ENCODE assay signal across 16 mouse cellular contexts in the genomic region with DNA sequence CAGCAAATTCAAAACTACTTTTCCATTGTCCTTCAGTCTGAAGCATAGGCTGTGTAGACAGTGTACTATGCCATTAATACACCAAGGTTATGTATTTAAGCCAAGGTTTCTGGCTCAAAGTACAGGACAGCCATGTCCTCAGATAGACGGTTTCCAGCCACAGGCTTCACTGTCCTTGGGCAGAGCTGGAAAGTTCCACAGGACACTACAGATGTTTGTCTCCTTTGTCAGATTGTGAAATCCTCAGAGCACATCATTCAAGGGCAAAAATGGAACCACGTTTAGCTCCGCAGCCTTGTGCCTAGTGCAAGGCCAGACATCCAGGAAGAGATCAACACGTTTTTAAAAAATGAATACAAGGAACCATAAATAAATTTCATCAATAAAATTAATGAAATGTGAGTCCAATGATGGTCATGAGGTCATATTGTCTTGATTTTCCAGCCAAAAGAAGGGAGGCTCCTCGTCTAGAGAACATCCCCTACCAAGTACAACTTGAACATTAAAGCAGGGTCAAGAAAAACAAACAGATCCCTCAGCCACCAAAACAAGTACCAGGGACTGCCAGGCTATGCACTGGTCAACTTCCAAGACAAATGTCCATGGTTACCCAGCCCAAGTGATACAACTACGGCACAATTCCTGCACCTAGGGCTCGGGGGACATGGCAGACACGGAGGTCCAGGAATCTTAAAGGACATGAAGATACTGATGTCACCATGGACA.
DNase-seq lines count a peak whose midpoint lies in the region; ATAC-seq lines count a peak whose summit lies in the region.
"Had no signal": no experiment of that assay in that cellular context is flagged by ENCODE, and none has a peak within 500 bp of the region (broad histone marks: within the 10 kb centered on the region; RNA-seq: fewer than 3 reads in every experiment).

No protein-coding gene starts in this region.

- WGBS in heart, embryonic 13.5 days: 76% methylated on average over 8 of the region's 8 CpGs
- WGBS in lung, embryonic 15.5 days: 58% methylated on average over 8 of the region's 8 CpGs

- 0 out of 2 replicates have a peak, but pooled peaks cover 1% of the 10 kb centered on the region for H3K36me3 ChIP-seq in heart, embryonic 13.5 days
- no peaks in the 10 kb centered on the region for H3K36me3 ChIP-seq in lung, embryonic 15.5 days
- H3K36me3 ChIP-seq: embryonic facial prominence, embryonic 15.5 days; hindbrain, embryonic 10.5 days; liver, embryonic 15.5 days; midbrain, embryonic 12.5 days had no signal

- intact Hi-C loops in heart, postnatal 36 days (cut with DNase I): no loop called here

- no peak for ATAC-seq in heart, embryonic 13.5 days (ENCODE audit: extremely low read depth, insufficient number of reproducible peaks, low FRiP score, low TSS enrichment)
- ATAC-seq in lung, embryonic 15.5 days (ENCODE audit: borderline replicate concordance, extremely low read depth, low FRiP score, low TSS enrichment): peak; percentile 21; the same call in 1 of the 2 replicates
- ATAC-seq: forebrain, embryonic 13.5 days had no signal

- H3K27me3 ChIP-seq in heart, embryonic 13.5 days (replicated peaks): no peaks in the 10 kb centered on the region
- no peaks in the 10 kb centered on the region for H3K27me3 ChIP-seq in lung, embryonic 15.5 days
- H3K27me3 ChIP-seq: embryonic facial prominence, embryonic 15.5 days; liver, embryonic 15.5 days; midbrain, embryonic 12.5 days had no signal

- H3K27ac ChIP-seq in heart, embryonic 13.5 days (replicated peaks): 0 out of 2 replicates have a peak overlapping the region, but pooled peaks have one; percentile 20
- H3K27ac ChIP-seq in lung, embryonic 15.5 days: peak overlapping the region; percentile 73
- H3K27ac ChIP-seq: forebrain, embryonic 13.5 days; hindbrain, embryonic 10.5 days; layer of hippocampus, adult 2 months; liver, embryonic 15.5 days; midbrain, embryonic 12.5 days had no signal

- no peak for DNase-seq in heart, postnatal 36 days
- DNase-seq in lung, postnatal 10 days: no peak
- peak; percentile 58 for DNase-seq in adrenal gland, postnatal 25 days
- peak; percentile 68 for DNase-seq in skeletal muscle tissue, adult 2 months (ENCODE audit: low read depth, low spot score)
- DNase-seq in cerebellum, postnatal 14 days: no peak
- DNase-seq: gastrocnemius, postnatal 36 days; spleen, adult 18-20 months; thymus, postnatal 25 days had no signal

- H3K4me1 ChIP-seq in heart, embryonic 13.5 days: peaks cover 31% of the 10 kb centered on the region
- peaks cover 23% of the 10 kb centered on the region for H3K4me1 ChIP-seq in lung, embryonic 15.5 days
- H3K4me1 ChIP-seq: forebrain, embryonic 13.5 days; midbrain, embryonic 12.5 days had no signal

- H3K9ac ChIP-seq in heart, embryonic 13.5 days: no peak overlapping the region
- no peak overlapping the region for H3K9ac ChIP-seq in lung, embryonic 15.5 days
- H3K9ac ChIP-seq: embryonic facial prominence, embryonic 15.5 days; forebrain, embryonic 13.5 days; liver, embryonic 15.5 days; midbrain, embryonic 12.5 days had no signal

- H3K9me3 ChIP-seq in heart, embryonic 13.5 days: no peaks in the 10 kb centered on the region
- H3K9me3 ChIP-seq in lung, embryonic 15.5 days: no peaks in the 10 kb centered on the region
- H3K9me3 ChIP-seq: embryonic facial prominence, embryonic 15.5 days; forebrain, embryonic 13.5 days; hindbrain, embryonic 10.5 days; liver, embryonic 15.5 days; midbrain, embryonic 12.5 days had no signal

- H3K4me3 ChIP-seq in heart, embryonic 13.5 days: no peak overlapping the region
- H3K4me3 ChIP-seq in lung, embryonic 15.5 days: no peak overlapping the region
- H3K4me3 ChIP-seq: embryonic facial prominence, embryonic 15.5 days; forebrain, embryonic 13.5 days; hindbrain, embryonic 10.5 days; layer of hippocampus, adult 2 months; liver, embryonic 15.5 days; midbrain, embryonic 12.5 days had no signal

- no peak overlapping the region for H3K4me2 ChIP-seq in heart, embryonic 13.5 days
- H3K4me2 ChIP-seq in lung, embryonic 15.5 days: no peak overlapping the region
- H3K4me2 ChIP-seq: embryonic facial prominence, embryonic 15.5 days; forebrain, embryonic 13.5 days; liver, embryonic 15.5 days; midbrain, embryonic 12.5 days had no signal

Comparison
In these comparisons a context has a peak if more than half of its experiments do, and no peak if none do; other contexts are left out.
1. DNase-seq: peak in adrenal gland, postnatal 25 days (single experiment) and skeletal muscle tissue, adult 2 months (single experiment); none in heart, postnatal 36 days (0 of 2), lung, postnatal 10 days (single experiment) and cerebellum, postnatal 14 days (0 of 2).